Mouse (Mus musculus): ENCODE results near the gene Garnl3. TPM values are rescaled to one million over a fixed set of nuclear protein-coding genes. Genes with fewer than 3 reads are reported as not detected.

The Garnl3 gene
- polyA plus RNA-seq, 1 experiment = 0.67 TPM

GRCm38 (mm10) chr2:32979675-32980074 is 151.8 kb downstream of the Garnl3 start:
- H3K4me1 ChIP-seq (ENCODE audit: control insufficient read depth, insufficient read depth, low read length) = no peaks in the 10 kb centered on the region; the same call in none of the 2 replicates
- TF ChIP-seq CTCF (IDR thresholded peaks at IDR 0.05; ENCODE audit: control insufficient read depth, insufficient read depth, low read length) (no peak), POLR2A (IDR thresholded peaks at IDR 0.05; ENCODE audit: borderline replicate concordance, control insufficient read depth, low read depth, low read length) (no peak)
- H3K27ac ChIP-seq (ENCODE audit: control insufficient read depth, insufficient read depth, low read depth, low read length, poor library complexity) = no peak overlapping the region
- 87% methylated on average over 7 of the region's 7 CpGs for WGBS
- H3K4me3 ChIP-seq (replicated peaks; ENCODE audit: control insufficient read depth, low read depth, low read length) = no peak overlapping the region

GRCm38 (mm10) chr2:32978675-32979074 is 152.8 kb downstream of the Garnl3 start:
- Histone ChIP-seq H3K4me3 (replicated peaks; ENCODE audit: control insufficient read depth, low read depth, low read length) (no peak overlapping the region), H3K4me1 (ENCODE audit: control insufficient read depth, insufficient read depth, low read length) (no peaks in the 10 kb centered on the region; the same call in none of the 2 replicates), H3K27ac (ENCODE audit: control insufficient read depth, insufficient read depth, low read depth, low read length, poor library complexity) (no peak overlapping the region)
- 57% methylated on average over 3 of the region's 3 CpGs for WGBS
- TF ChIP-seq POLR2A (IDR thresholded peaks at IDR 0.05; ENCODE audit: borderline replicate concordance, control insufficient read depth, low read depth, low read length) = no peak
- no peak for TF ChIP-seq CTCF (IDR thresholded peaks at IDR 0.05; ENCODE audit: control insufficient read depth, insufficient read depth, low read length)

GRCm38 (mm10) chr2:32977114-32977513 is 154.3 kb downstream of the Garnl3 start:
- no peak overlapping the region for H3K27ac ChIP-seq (ENCODE audit: control insufficient read depth, insufficient read depth, low read depth, low read length, poor library complexity)
- no peak overlapping the region for H3K4me3 ChIP-seq (replicated peaks; ENCODE audit: control insufficient read depth, low read depth, low read length)
- no peaks in the 10 kb centered on the region; the same call in none of the 2 replicates for H3K4me1 ChIP-seq (ENCODE audit: control insufficient read depth, insufficient read depth, low read length)
- WGBS = 88% methylated on average over 5 of the region's 5 CpGs
- no peak for TF ChIP-seq POLR2A (IDR thresholded peaks at IDR 0.05; ENCODE audit: borderline replicate concordance, control insufficient read depth, low read depth, low read length)
- no peak for TF ChIP-seq CTCF (IDR thresholded peaks at IDR 0.05; ENCODE audit: control insufficient read depth, insufficient read depth, low read length)

GRCm38 (mm10) chr2:32974216-32974615 is 157.2 kb downstream of the Garnl3 start:
- 86% methylated on average over 8 of the region's 8 CpGs for WGBS
- no peak for TF ChIP-seq POLR2A (IDR thresholded peaks at IDR 0.05; ENCODE audit: borderline replicate concordance, control insufficient read depth, low read depth, low read length)
- no peak for TF ChIP-seq CTCF (IDR thresholded peaks at IDR 0.05; ENCODE audit: control insufficient read depth, insufficient read depth, low read length)
- Histone ChIP-seq H3K27ac (ENCODE audit: control insufficient read depth, insufficient read depth, low read depth, low read length, poor library complexity) (no peak overlapping the region), H3K4me3 (replicated peaks; ENCODE audit: control insufficient read depth, low read depth, low read length) (no peak overlapping the region), H3K4me1 (ENCODE audit: control insufficient read depth, insufficient read depth, low read length) (no peaks in the 10 kb centered on the region)

- Histone ChIP-seq H3K4me3 (replicated peaks; ENCODE audit: control insufficient read depth, low read depth, low read length) (no peak overlapping the region), H3K27ac (ENCODE audit: control insufficient read depth, insufficient read depth, low read depth, low read length, poor library complexity) (no peak overlapping the region), H3K4me1 (ENCODE audit: control insufficient read depth, insufficient read depth, low read length) (peaks cover 2% of the 10 kb centered on the region; the same call in 1 of the 2 replicates)
- 88% methylated on average over 9 of the region's 9 CpGs for WGBS
- TF ChIP-seq POLR2A (IDR thresholded peaks at IDR 0.05; ENCODE audit: borderline replicate concordance, control insufficient read depth, low read depth, low read length) (no peak), CTCF (IDR thresholded peaks at IDR 0.05; ENCODE audit: control insufficient read depth, insufficient read depth, low read length) (no peak)
Observed at GRCm38 (mm10) chr2:32971235-32971634, 160.2 kb downstream of the Garnl3 start.

- TF ChIP-seq CTCF (IDR thresholded peaks at IDR 0.05; ENCODE audit: control insufficient read depth, insufficient read depth, low read length) = no peak
- TF ChIP-seq POLR2A (IDR thresholded peaks at IDR 0.05; ENCODE audit: borderline replicate concordance, control insufficient read depth, low read depth, low read length) = no peak
- H3K4me1 ChIP-seq (ENCODE audit: control insufficient read depth, insufficient read depth, low read length) = peaks cover 4% of the 10 kb centered on the region; the same call in 1 of the 2 replicates
- WGBS = 64% methylated on average over 8 of the region's 8 CpGs
Observed at GRCm38 (mm10) chr2:32969326-32969725, 162.1 kb downstream of the Garnl3 start.

GRCm38 (mm10) chr2:32968024-32968614 is 163.3 kb downstream of the Garnl3 start:
- TF ChIP-seq POLR2A (IDR thresholded peaks at IDR 0.05; ENCODE audit: borderline replicate concordance, control insufficient read depth, low read depth, low read length) = no peak
- TF ChIP-seq CTCF (IDR thresholded peaks at IDR 0.05; ENCODE audit: control insufficient read depth, insufficient read depth, low read length) = no peak
- Histone ChIP-seq H3K27ac (ENCODE audit: control insufficient read depth, insufficient read depth, low read depth, low read length, poor library complexity) (no peak overlapping the region), H3K4me1 (ENCODE audit: control insufficient read depth, insufficient read depth, low read length) (peaks cover 4% of the 10 kb centered on the region; the same call in 1 of the 2 replicates), H3K4me3 (replicated peaks; ENCODE audit: control insufficient read depth, low read depth, low read length) (no peak overlapping the region)
- WGBS = 80% methylated on average over 9 of the region's 9 CpGs

More at GRCm38 (mm10) chr2:32969326-32969725, 162.1 kb downstream of the Garnl3 start:
- Histone ChIP-seq H3K4me3 (replicated peaks; ENCODE audit: control insufficient read depth, low read depth, low read length) (no peak overlapping the region), H3K27ac (ENCODE audit: control insufficient read depth, insufficient read depth, low read depth, low read length, poor library complexity) (no peak overlapping the region)

- TF ChIP-seq CTCF (IDR thresholded peaks at IDR 0.05; ENCODE audit: control insufficient read depth, insufficient read depth, low read length) = peak; percentile 65
- peak; percentile 95 for TF ChIP-seq POLR2A (IDR thresholded peaks at IDR 0.05; ENCODE audit: borderline replicate concordance, control insufficient read depth, low read depth, low read length)
- H3K27ac ChIP-seq (ENCODE audit: control insufficient read depth, insufficient read depth, low read depth, low read length, poor library complexity) = peak overlapping the region; percentile 92
- H3K4me1 ChIP-seq (ENCODE audit: control insufficient read depth, insufficient read depth, low read length) = peaks cover 5% of the 10 kb centered on the region; the same call in 1 of the 2 replicates
- peak overlapping the region; percentile 92 for H3K4me3 ChIP-seq (replicated peaks; ENCODE audit: control insufficient read depth, low read depth, low read length)
- under 1% methylated on average over 55 of the region's 55 CpGs for WGBS
Observed at GRCm38 (mm10) chr2:32966689-32967631, 164.5 kb downstream of the Garnl3 start.
